ENCODE assay signal across 8 mouse cellular contexts in genomic region chr10:81499250-81499901, GRCm38 (mm10). TPM values are rescaled to one million over a fixed set of nuclear protein-coding genes. Genes with fewer than 3 reads are reported as not detected.
DNase-seq lines count a peak whose midpoint lies in the region; ATAC-seq and TF ChIP-seq lines count a peak whose summit lies in the region.

No protein-coding gene starts in this region.

- H3K4me2 ChIP-seq in midbrain, postnatal 0 days (ENCODE audit: low read depth, low read length, poor library complexity, severe bottlenecking), result no peak overlapping the region
- peak overlapping the region; percentile 36 for H3K4me2 ChIP-seq in liver, embryonic 14.5 days (ENCODE audit: low read depth)

- H3K27me3 ChIP-seq in midbrain, embryonic 10.5 days (ENCODE audit: low read depth, poor library complexity, severe bottlenecking), result peaks cover 14% of the 10 kb centered on the region
- no peaks in the 10 kb centered on the region for H3K27me3 ChIP-seq in midbrain, postnatal 0 days (ENCODE audit: insufficient read depth, low read length)
- no peaks in the 10 kb centered on the region for H3K27me3 ChIP-seq in liver, embryonic 14.5 days (ENCODE audit: control insufficient read depth, insufficient read depth, low read length)

- H3K4me1 ChIP-seq in midbrain, embryonic 10.5 days, result peaks cover 44% of the 10 kb centered on the region
- H3K4me1 ChIP-seq in midbrain, postnatal 0 days (ENCODE audit: insufficient read depth, low read length), result peaks cover 6% of the 10 kb centered on the region; the same call in 1 of the 2 replicates
- H3K4me1 ChIP-seq in liver, embryonic 14.5 days (replicated peaks; ENCODE audit: control insufficient read depth in 2 of 2, insufficient read depth in 2 of 2, low read length in 1 of 2), result peaks cover 10 to 20% of the 10 kb centered on the region in 2 experiments

- ATAC-seq in midbrain, postnatal 0 days (ENCODE audit: low FRiP score), result no peak
- ATAC-seq in liver, embryonic 14.5 days (ENCODE audit: insufficient read depth), result no peak

- WGBS in midbrain, embryonic 10.5 days, result 80% methylated on average over 23 of the region's 23 CpGs
- WGBS in midbrain, postnatal 0 days, result 76% methylated on average over 23 of the region's 23 CpGs
- WGBS in liver, embryonic 14.5 days (ENCODE audit: insufficient replicate concordance), result 34% methylated on average over 23 of the region's 23 CpGs

- H3K4me3 ChIP-seq in midbrain, embryonic 10.5 days, result no peak overlapping the region
- no peak overlapping the region for H3K4me3 ChIP-seq in midbrain, postnatal 0 days (ENCODE audit: low read depth, low read length)
- peak overlapping the region; percentile 6 to 19; a peak in 3 of 4 replicates for H3K4me3 ChIP-seq in liver, embryonic 14.5 days (ENCODE audit: insufficient read depth in 1 of 2, low read depth in 2 of 2, low read length in 2 of 2)

- no peaks in the 10 kb centered on the region for H3K9me3 ChIP-seq in midbrain, embryonic 10.5 days (replicated peaks)
- H3K9me3 ChIP-seq in midbrain, postnatal 0 days (ENCODE audit: low read length), result no peaks in the 10 kb centered on the region
- no peaks in the 10 kb centered on the region for H3K9me3 ChIP-seq in liver, embryonic 14.5 days (ENCODE audit: control insufficient read depth, low read length)

- no peak; the same call in 1 of the 2 replicates for TF ChIP-seq CTCF in midbrain, postnatal 0 days (IDR thresholded peaks at IDR 0.05)
- TF ChIP-seq CTCF in liver, embryonic 14.5 days (IDR thresholded peaks at IDR 0.05; ENCODE audit: low read depth), result no peak

- no peak overlapping the region for H3K9ac ChIP-seq in midbrain, postnatal 0 days (replicated peaks; ENCODE audit: low read length, poor library complexity, severe bottlenecking)
- no peak overlapping the region for H3K9ac ChIP-seq in liver, embryonic 14.5 days (replicated peaks)

- H3K27ac ChIP-seq in midbrain, embryonic 10.5 days (replicated peaks), result peak overlapping the region; percentile 39
- no peak overlapping the region for H3K27ac ChIP-seq in midbrain, postnatal 0 days (ENCODE audit: low read depth, low read length)
- H3K27ac ChIP-seq in liver, embryonic 14.5 days, result no peak overlapping the region

- DNase-seq in adrenal gland, adult (ENCODE audit: inconsistent age in 2 of 2, low spot score in 1 of 2), result peak; percentile 51 to 64
- DNase-seq in adrenal gland, postnatal 25 days, result no peak
- no peak for DNase-seq in midbrain, embryonic 10.5 days (ENCODE audit: low spot score)
- no peak for DNase-seq in midbrain, postnatal 0 days (ENCODE audit: low spot score)
- no peak for DNase-seq in liver, embryonic 14.5 days (ENCODE audit: low read depth in 3 of 3, low spot score in 3 of 3)
- peak; percentile 94 to 95 for DNase-seq in spleen, postnatal 36 days (ENCODE audit: low spot score in 2 of 2)
- DNase-seq in frontal cortex, adult 2 months (ENCODE audit: extremely low spot score in 1 of 2, low spot score in 1 of 2), result no peak
- DNase-seq in Muller cell, postnatal 12 days (ENCODE audit: inconsistent ontology term), result no peak

- no peaks in the 10 kb centered on the region for H3K36me3 ChIP-seq in midbrain, embryonic 10.5 days
- no peaks in the 10 kb centered on the region for H3K36me3 ChIP-seq in midbrain, postnatal 0 days (ENCODE audit: insufficient read depth, low read length)
- H3K36me3 ChIP-seq in liver, embryonic 14.5 days (replicated peaks; ENCODE audit: control insufficient read depth, insufficient read depth, low read depth), result no peaks in the 10 kb centered on the region

- TF ChIP-seq EP300 in liver, embryonic 14.5 days (IDR thresholded peaks at IDR 0.05; ENCODE audit: low read depth), result no peak

RNA-seq across cellular contexts. Expression of gene S1pr4, which starts 0.6 kb away (rescaled TPM):
- 0.85 and 1.4 TPM in 2 replicates for total RNA-seq in adrenal gland, postnatal 25 days (2021)
- polyA plus RNA-seq in midbrain, embryonic 10.5 days (2016; fragmentation: Nextera tagmentation; extraction: Ambion mirVana), result 0.37 and 0.89 TPM in 2 replicates
- total RNA-seq in midbrain, postnatal 0 days (2014; rRNA removed), result 0.09 and 0.16 TPM in 2 replicates
- polyA plus RNA-seq in midbrain, postnatal 0 days (2015; fragmentation: Nextera tagmentation; extraction: Ambion mirVana), result 0.40 and 0.41 TPM in 2 replicates
- polyA plus RNA-seq in liver, embryonic 14.5 days (2012; rRNA removed), result 1.5 and 1.8 TPM in 2 replicates
- polyA plus RNA-seq in liver, embryonic 14.5 days (2014; fragmentation: Nextera tagmentation; extraction: Ambion mirVana), result 1.4 and 1.5 TPM in 2 replicates
- 0.94 and 1.1 TPM in 2 replicates for polyA plus RNA-seq in frontal cortex, adult 2 months (2012; rRNA removed)

RNA-seq across cellular contexts. Expression of gene Ncln, which starts 3.2 kb away (rescaled TPM):
- 120 and 128 TPM in 2 replicates for total RNA-seq in adrenal gland, postnatal 25 days (2021)
- polyA plus RNA-seq in midbrain, embryonic 10.5 days (2016; fragmentation: Nextera tagmentation; extraction: Ambion mirVana), result 84.5 and 87.5 TPM in 2 replicates
- total RNA-seq in midbrain, postnatal 0 days (2014; rRNA removed), result 83.0 and 93.1 TPM in 2 replicates
- 58.1 and 63.3 TPM in 2 replicates for polyA plus RNA-seq in midbrain, postnatal 0 days (2015; fragmentation: Nextera tagmentation; extraction: Ambion mirVana)
- 55.7 and 71.3 TPM in 2 replicates for polyA plus RNA-seq in liver, embryonic 14.5 days (2012; rRNA removed)
- 23.7 and 29.4 TPM in 2 replicates for polyA plus RNA-seq in liver, embryonic 14.5 days (2014; fragmentation: Nextera tagmentation; extraction: Ambion mirVana)
- polyA plus RNA-seq in frontal cortex, adult 2 months (2012; rRNA removed), result 120 and 134 TPM in 2 replicates

RNA-seq across cellular contexts. Expression of gene Celf5, which starts 16.9 kb away (rescaled TPM):
- 0.43 and 1.2 TPM in 2 replicates for total RNA-seq in adrenal gland, postnatal 25 days (2021)
- 5.0 and 10.8 TPM in 2 replicates for polyA plus RNA-seq in midbrain, embryonic 10.5 days (2016; fragmentation: Nextera tagmentation; extraction: Ambion mirVana)
- total RNA-seq in midbrain, postnatal 0 days (2014; rRNA removed), result 142 and 206 TPM in 2 replicates
- 61.5 and 74.0 TPM in 2 replicates for polyA plus RNA-seq in midbrain, postnatal 0 days (2015; fragmentation: Nextera tagmentation; extraction: Ambion mirVana)
- polyA plus RNA-seq in liver, embryonic 14.5 days (2012; rRNA removed), result 0.02 and 0.32 TPM in 2 replicates
- not detected in 2 replicates for polyA plus RNA-seq in liver, embryonic 14.5 days (2014; fragmentation: Nextera tagmentation; extraction: Ambion mirVana)
- polyA plus RNA-seq in frontal cortex, adult 2 months (2012; rRNA removed), result 345 and 388 TPM in 2 replicates

RNA-seq across cellular contexts. Expression of gene Gna15, which starts 24.6 kb away (rescaled TPM):
- 0.61 TPM in 1 of 2 replicates, not detected in the other for total RNA-seq in adrenal gland, postnatal 25 days (2021)
- 0.53 and 0.85 TPM in 2 replicates for polyA plus RNA-seq in midbrain, embryonic 10.5 days (2016; fragmentation: Nextera tagmentation; extraction: Ambion mirVana)
- total RNA-seq in midbrain, postnatal 0 days (2014; rRNA removed), result 0.94 and 2.1 TPM in 2 replicates
- 1.1 and 1.2 TPM in 2 replicates for polyA plus RNA-seq in midbrain, postnatal 0 days (2015; fragmentation: Nextera tagmentation; extraction: Ambion mirVana)
- 4.2 and 4.6 TPM in 2 replicates for polyA plus RNA-seq in liver, embryonic 14.5 days (2012; rRNA removed)
- 3.2 and 4.7 TPM in 2 replicates for polyA plus RNA-seq in liver, embryonic 14.5 days (2014; fragmentation: Nextera tagmentation; extraction: Ambion mirVana)
- 2.9 and 3.7 TPM in 2 replicates for polyA plus RNA-seq in frontal cortex, adult 2 months (2012; rRNA removed)

RNA-seq across cellular contexts. Expression of gene Nfic, which starts 43.9 kb away (rescaled TPM):
- 100 and 129 TPM in 2 replicates for total RNA-seq in adrenal gland, postnatal 25 days (2021)
- 8.7 and 11.7 TPM in 2 replicates for polyA plus RNA-seq in midbrain, embryonic 10.5 days (2016; fragmentation: Nextera tagmentation; extraction: Ambion mirVana)
- total RNA-seq in midbrain, postnatal 0 days (2014; rRNA removed), result 16.2 and 17.4 TPM in 2 replicates
- 19.1 and 21.3 TPM in 2 replicates for polyA plus RNA-seq in midbrain, postnatal 0 days (2015; fragmentation: Nextera tagmentation; extraction: Ambion mirVana)
- 1.2 and 1.3 TPM in 2 replicates for polyA plus RNA-seq in liver, embryonic 14.5 days (2012; rRNA removed)
- 4.6 and 7.3 TPM in 2 replicates for polyA plus RNA-seq in liver, embryonic 14.5 days (2014; fragmentation: Nextera tagmentation; extraction: Ambion mirVana)
- polyA plus RNA-seq in frontal cortex, adult 2 months (2012; rRNA removed), result 39.6 and 47.7 TPM in 2 replicates

Comparison
In these comparisons a context has a peak if more than half of its experiments do, and no peak if none do; other contexts are left out.
1. DNase-seq: peak in adrenal gland, adult (2 of 2) and spleen, postnatal 36 days (2 of 2); none in adrenal gland, postnatal 25 days (single experiment), midbrain, embryonic 10.5 days (single experiment), midbrain, postnatal 0 days (single experiment), liver, embryonic 14.5 days (0 of 3), frontal cortex, adult 2 months (0 of 2) and Muller cell, postnatal 12 days (single experiment).
2. H3K4me3 ChIP-seq: peak in liver, embryonic 14.5 days (2 of 2); none in midbrain, embryonic 10.5 days (single experiment) and midbrain, postnatal 0 days (single experiment).